Mouse (Mus musculus) WW6 (cell line): ENCODE data around the gene Cds2.
"Not testable (repeated sequence)": the region's sequence is repeated elsewhere in the genome, so short reads cannot be mapped to it uniquely, and the experiment has no call there.

Source experiments
- DNase-seq: peaks from one replicate; pipeline ENCODE4 v3.0.0-alpha.2; 2013; ENCODE audit warnings: low read depth, low spot score

Cds2 gene

DNA sequence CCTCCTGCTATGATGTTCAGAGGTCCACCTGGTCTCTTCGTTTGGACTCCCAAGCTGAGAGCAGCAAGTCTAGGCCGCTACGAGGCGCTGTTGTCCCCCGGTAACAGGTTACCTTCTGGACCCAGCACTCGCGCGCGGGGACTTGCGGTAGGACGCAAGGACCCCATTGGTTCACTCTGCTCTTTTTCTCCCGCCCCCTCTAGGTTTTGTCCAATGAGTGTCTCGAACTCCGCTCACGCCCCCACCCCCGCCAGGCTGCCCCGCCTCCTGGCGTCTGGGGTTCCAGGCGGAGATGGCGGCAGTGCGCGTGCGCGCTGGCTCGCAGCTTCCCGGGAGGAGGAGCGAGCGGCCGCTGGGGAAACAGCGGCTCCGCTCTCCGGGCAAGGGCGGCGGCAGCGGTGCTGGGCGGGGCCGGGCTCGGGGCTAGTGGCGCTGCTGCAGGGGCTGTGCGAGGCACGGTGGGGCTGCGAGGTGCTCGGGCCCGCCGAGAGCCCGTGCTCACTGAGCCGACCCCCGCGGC lies at the start of gene Cds2:
Cds2 (plus strand) TSS at position 270 of the 520 bp plus-strand sequence.
- peak; percentile 98 for DNase-seq

DNA sequence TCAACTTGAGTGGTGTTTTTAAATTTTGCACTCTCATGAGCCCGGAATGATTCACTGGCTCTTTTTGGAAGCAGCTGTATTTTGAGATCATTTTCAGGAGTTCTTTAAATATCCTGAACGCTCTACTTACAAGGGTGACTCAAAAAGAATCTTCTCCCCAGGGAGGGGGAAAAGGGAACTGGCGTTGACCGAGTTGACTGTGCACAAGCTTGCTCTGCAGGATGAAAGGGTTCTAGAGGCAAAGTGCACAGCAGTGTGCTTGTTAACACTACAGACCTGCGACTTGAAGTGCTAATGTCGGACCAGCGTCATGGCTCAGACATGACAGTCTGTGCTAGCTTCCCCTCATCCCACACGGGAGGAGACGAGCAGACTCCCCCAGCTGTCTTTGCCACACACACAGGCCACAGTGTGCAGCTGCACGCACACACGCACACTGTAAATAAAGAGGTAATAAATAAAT lies 41.3 kb upstream of the Cds2 start:
- DNase-seq: no peak

GRCm38 (mm10) chr2:132224359-132224758 lies 38.6 kb upstream of the Cds2 start:
- no peak for DNase-seq

GRCm38 (mm10) chr2:132232413-132232945 lies 30.5 kb upstream of the Cds2 start:
- DNase-seq: no peak

DNA sequence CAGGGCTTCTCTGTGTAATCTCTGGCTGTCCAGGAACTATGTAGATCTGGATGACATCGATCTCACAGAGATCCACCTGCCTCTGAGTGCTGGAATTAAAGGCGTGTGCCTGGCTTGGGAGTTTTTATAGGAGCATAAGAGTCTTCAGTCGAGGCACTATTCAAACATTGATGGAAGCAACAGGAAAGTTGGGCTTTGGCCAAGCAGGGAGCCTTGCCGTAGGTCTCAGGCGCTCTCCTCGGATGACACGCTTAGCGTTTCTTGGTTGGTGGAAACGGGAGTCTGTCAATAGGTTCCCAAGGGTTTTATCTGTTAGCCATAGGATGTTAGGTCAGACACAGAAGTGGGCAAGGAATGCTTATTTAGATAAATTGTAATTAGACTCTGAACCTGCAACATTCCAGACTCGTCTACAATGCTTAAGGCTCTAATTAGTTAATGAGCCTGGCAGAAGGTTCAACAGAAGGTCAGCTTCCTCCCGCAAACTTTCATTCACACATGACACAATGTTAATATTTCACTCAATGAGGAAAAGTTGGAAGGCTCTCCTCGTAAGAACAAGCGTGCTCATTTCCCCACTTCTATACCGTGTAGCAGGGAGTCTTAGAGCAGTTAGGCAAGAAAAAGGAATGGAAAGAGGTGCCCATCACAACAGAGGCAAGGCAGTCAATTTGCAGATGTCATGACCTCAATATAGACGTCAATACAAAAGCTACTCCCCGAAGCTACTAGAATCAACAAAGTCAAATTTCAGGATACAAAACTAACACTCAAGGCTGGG lies 28.8 kb upstream of the Cds2 start:
- DNase-seq: no peak

DNA sequence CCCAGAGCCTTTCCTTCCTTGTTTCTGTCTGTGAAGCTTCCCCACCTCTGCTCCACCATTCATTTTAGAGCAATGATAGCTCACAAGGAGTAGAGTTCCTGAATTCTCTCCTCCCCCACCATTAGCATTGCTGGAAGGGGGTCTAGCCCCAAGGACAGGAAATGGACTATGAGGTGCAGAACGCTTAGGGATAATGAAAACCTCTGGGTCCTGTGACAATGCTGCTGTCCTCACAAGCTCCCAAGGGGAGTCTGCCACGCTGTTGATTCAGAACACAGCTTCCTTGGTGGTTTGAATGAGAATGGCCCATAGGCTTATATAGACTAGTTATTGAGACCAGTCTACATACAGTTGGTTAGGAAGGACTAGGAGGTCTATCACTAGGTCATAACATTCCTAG lies 27.7 kb upstream of the Cds2 start:
- DNase-seq: no peak

DNA sequence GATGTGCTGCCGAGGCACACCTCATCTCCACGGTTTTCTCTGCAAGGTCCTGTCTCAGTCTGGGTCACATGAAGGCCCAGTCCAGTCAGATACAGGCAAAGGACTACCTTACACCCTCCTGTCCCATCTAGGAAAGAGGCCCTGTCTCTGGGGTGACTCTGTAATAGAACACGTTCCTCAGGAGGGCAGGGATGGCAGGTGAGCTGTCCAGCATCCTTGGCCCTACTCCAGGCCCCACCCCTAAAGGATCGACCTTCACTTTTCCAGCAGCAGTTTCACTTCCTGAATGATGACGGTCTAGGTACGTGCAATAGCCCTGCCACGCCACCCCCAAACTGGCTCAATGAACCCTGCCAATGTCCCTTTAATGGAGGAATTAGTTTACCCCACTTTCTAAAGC lies 27.0 kb upstream of the Cds2 start:
- DNase-seq: no peak

DNA sequence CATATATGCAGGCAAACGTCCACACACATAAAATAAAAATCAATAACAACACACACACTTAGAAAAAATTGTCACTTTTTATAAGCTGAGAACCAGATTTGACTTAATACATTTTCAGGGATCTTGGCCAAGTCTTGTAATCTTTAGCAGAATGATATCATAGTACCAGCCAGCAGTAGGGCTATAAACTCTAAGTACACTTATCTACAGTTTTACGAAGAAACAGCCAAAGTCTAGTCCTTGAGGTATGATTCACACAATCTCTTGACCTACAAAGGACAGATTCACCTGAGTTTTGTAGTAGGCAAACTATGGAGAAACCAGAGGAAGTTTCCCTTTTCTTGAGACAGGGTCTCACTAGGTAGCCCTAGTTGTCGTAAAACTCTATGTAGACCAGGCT lies 23.5 kb upstream of the Cds2 start:
- not testable (repeated sequence) for DNase-seq

DNA sequence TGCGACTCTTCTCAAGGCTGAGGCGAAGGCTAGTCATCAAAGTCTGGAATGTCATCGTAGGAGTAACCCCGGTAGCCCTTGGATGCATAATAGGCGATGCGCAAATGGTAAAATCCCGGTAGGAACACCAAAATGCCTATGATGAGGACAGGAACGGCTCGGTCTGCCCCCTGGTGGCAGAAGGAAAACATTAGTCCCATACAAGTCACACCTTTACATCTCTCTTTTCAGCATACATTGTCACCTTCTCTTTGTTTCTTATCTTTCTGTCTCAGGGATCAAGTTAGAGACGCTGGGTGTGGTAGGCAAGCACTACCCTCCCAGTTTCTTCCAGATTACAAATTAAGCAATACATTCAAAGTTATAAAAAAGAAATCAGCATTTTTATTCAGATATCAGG lies 22.5 kb upstream of the Cds2 start:
- not testable (repeated sequence) for DNase-seq

DNA sequence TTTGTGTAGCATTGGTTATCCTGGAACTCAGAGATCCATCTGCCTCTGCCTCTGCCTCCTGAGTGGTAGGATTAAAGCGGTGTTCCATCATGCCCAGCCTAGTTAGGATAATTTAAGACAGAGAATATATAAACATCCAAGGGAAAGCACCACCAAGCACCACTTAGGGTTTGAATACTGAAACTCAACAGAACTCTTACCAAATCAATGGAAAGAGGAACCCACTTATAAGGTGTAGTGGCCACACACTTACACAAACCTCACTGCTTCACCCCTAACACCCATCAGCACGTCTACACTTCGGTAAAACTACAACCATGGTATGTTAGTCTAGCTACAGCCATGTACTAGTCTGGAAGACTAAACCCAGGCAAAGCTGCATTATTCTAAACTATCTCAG lies 19.6 kb upstream of the Cds2 start:
- DNase-seq: no peak

DNA sequence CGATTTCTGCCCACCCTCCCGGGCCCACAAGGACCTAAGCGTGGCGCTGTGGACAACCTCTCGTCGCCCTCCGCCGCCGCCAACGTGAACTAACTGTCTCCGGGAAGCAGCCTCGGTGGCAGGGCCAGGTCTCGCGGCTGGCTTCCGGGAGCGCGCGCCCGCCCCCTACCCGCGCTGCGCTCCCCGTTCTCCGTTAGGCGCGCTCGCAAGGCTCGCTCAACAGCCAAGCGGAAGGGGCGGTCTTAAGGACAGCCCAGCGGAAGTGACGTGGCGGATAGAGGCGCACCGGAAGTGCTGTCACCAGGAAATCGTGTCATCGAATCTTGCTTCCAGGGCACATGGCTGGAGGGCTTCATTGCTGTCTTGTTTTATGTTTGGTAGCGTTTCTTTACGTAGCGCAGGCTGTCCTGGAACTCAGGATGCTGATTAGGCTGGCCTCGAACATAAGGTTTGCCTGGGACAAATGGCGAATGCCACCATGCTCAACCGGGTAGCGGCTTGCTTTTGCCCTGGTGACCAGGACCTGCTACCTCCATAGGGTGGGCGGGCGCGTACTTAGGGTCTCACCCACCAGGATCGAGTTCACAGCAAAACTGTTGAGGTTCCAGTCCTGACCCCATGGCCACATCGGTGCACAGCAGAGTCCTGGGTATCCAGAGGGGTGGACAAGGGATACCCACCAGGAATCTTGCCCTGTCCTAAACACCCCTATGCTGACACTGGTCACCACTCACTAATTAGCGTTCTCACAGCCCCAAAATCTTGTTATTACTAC lies 15.2 kb upstream of the Cds2 start, which contains the start of gene Tmem230:
Tmem230 (minus strand) TSS at position 269 of the 775 bp plus-strand sequence.
- DNase-seq: peak; percentile 83

DNA sequence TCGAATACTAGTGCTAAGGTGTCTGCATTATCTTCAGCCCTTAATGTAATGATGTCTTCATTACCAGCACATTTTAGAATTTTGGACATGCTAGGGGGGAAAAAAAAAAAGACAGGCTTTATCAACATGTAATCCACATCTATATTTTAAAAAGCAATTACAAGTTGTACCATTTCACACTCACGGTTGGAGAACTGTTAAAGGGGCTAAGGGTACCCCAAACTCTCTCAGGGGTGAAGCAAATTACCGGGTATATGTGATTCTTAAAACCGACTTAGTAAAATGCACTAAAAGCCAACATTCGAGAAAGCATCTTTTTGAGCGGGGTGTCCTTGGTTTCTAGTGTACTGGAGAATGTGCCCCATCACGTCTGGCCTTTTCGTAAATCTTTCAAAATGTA lies 11.0 kb upstream of the Cds2 start:
- no peak for DNase-seq

GRCm38 (mm10) chr2:132252542-132253528 lies 10.1 kb upstream of the Cds2 start, which contains the start of gene Pcna:
Pcna (minus strand) TSS chr2:132253314.
- DNase-seq: peak; percentile 98

- DNase-seq: no peak
Measured at GRCm38 (mm10) chr2:132253603-132254002, 9.3 kb upstream of the Cds2 start.

DNA sequence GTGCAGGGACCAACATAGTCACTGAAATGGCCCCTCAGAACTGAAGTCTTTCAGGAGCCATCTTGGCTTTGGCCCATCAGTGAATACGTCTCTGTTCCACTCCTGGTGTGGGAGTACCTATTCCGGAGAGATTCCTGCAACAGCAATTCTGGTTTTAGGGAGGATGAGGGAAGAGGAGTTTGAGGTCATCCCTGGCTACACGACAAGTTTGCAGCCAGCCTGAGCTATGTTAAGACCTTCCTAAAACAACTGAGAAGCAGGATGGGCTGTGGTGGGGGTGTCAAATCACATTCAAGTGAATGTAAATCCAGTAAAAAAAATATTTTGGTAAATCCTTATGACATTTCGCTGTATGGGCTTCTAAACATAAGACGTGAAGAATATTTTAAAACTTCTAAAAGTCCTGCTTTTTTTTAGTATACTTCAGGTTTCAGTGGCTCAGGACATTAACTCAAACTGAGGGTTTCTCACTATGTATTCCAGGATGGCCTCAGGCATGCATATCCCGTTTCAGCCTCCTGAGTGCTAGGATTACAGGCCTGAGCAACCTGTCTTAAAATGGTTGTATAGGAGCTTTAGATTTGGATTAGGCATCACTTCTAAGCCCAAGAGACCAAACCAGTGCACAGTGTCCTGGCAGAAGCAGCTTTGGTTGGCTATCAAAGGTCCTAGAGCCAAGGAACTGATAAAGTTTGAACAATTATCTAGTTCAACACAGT lies 5.4 kb upstream of the Cds2 start:
- no peak for DNase-seq

GRCm38 (mm10) chr2:132260601-132261000 lies 2.3 kb upstream of the Cds2 start:
- no peak for DNase-seq

- DNase-seq: no peak
Measured at GRCm38 (mm10) chr2:132262175-132262574, 773 bp upstream of the Cds2 start.

DNA sequence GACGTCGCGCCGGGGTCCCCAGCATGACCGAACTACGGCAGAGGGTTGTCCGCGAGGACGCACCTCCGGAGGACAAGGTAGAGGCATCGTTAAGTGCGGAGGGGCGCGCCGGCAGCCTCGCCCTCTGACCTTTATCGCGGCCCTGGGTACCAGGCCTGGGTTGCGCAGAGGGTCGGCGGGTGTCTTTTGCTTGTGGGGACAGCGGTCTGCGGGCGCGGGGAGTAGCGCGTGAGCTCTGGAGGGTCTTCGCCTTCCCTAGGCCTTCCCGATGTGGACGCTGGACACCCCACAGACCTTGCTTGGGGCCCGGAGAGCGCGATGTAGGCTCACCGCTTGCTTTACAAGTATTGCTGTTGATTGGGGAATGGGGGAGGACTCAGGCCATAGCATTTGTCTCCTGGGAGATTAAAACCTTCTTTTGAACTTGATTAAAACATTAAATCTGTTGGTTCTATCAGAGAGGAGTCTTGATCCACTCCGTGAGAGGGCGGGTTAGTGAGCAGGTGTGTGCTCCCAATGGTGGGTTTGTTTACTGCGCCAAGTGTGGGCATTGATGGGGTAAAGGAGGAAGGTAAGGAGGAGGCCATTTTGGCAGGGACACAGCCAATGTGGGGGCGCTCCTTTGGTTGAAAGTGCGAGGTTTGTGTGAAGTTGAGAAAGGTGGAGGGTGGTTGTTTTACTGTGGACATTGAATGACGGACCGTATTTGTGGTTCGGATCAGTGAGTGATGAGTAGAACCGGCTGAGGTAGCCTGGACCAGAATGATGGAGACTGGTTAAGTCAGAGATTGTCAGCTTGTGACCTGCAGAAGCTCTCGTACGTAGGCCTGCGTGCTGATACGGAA lies 695 bp downstream of the Cds2 start:
- no peak for DNase-seq

DNA sequence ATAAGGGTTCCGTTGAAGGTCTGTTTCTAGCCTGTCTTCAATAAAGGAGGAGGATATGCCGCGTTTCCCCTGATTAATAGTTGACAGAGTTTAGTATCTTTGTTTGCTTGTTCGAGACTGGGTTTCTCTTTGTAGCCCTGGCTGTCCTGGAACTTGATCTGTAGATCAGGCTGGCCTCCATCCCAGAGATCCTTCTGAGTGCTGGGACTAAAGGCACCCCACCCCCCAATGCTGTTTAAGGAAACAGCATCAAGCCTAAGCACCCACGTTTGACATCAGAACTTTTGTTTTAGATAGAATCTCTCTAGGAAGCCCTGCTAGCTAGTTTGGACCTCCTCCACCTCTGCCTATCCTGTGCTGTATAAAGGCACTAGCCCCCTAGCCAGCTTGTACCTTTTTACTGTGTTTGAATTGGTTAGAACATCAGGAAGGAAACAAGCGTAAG lies 1.3 kb downstream of the Cds2 start:
- DNase-seq: no peak
